Mouse (Mus musculus) CH12.LX (cell line): Measurements from ENCODE around the gene Rab43.
"Not testable (repeated sequence)": the region's sequence is repeated elsewhere in the genome, so short reads cannot be mapped to it uniquely, and the experiment has no call there.

Experiments
- CHD2 ChIP-seq: IDR thresholded peaks from 2 replicates; pipeline ENCODE4 v1.6.1; 2011; ENCODE audit warnings: low read length, improper control_type of control experiment
- CTCF ChIP-seq, 2 experiments: IDR thresholded peaks in 1 of 2; conservative IDR thresholded peaks in 1 of 2; 2 replicates each; pipeline ENCODE4 v1.5.1; 2011 to 2012; ENCODE audit warnings: low read depth in 2 of 2, low read length in 2 of 2, improper control_type of control experiment in 1 of 2, inconsistent platforms in 1 of 2, mild to moderate bottlenecking in 1 of 2, moderate library complexity in 1 of 2
- E2F4 ChIP-seq: IDR thresholded peaks from 2 replicates; pipeline ENCODE4 v1.6.1; 2011; ENCODE audit warnings: low read depth, low read length, improper control_type of control experiment; ENCODE audit not compliant: insufficient replicate concordance
- ELF1 ChIP-seq: IDR thresholded peaks from 2 replicates; pipeline ENCODE4 v1.6.1; 2014; ENCODE audit warnings: low read depth, mild to moderate bottlenecking, inconsistent platforms, low read length, improper control_type of control experiment
- EP300 ChIP-seq: IDR thresholded peaks from 2 replicates; pipeline ENCODE4 v1.6.1; 2011; ENCODE audit warnings: low read length, improper control_type of control experiment
- GABPA ChIP-seq: IDR thresholded peaks from 2 replicates; pipeline ENCODE4 v1.6.1; 2012; ENCODE audit warnings: low read depth, low read length, improper control_type of control experiment, inconsistent platforms; ENCODE audit not compliant: insufficient replicate concordance
- HCFC1 ChIP-seq: IDR thresholded peaks from 2 replicates; pipeline ENCODE4 v1.6.1; 2012; ENCODE audit warnings: low read depth, mild to moderate bottlenecking, inconsistent platforms, low read length, improper control_type of control experiment
- MAX ChIP-seq: IDR thresholded peaks from 2 replicates; pipeline ENCODE4 v1.6.1; 2011; ENCODE audit warnings: low read length, improper control_type of control experiment
- MXI1 ChIP-seq: IDR thresholded peaks from 2 replicates; pipeline ENCODE4 v1.6.1; 2011; ENCODE audit warnings: mild to moderate bottlenecking, low read depth, low read length, improper control_type of control experiment
- POLR2A ChIP-seq: IDR thresholded peaks from 2 replicates; pipeline ENCODE4 v1.6.1; 2011; ENCODE audit warnings: low read depth, mild to moderate bottlenecking, improper control_type of control experiment, low read length
- SIN3A ChIP-seq: IDR thresholded peaks from 2 replicates; pipeline ENCODE4 v1.6.1; 2012; ENCODE audit warnings: low read length, improper control_type of control experiment, inconsistent platforms
- ZC3H11A ChIP-seq: IDR thresholded peaks from 2 replicates; pipeline ENCODE4 v1.6.1; 2012; ENCODE audit warnings: low read depth, mild to moderate bottlenecking, inconsistent platforms, low read length, improper control_type of control experiment

DNA sequence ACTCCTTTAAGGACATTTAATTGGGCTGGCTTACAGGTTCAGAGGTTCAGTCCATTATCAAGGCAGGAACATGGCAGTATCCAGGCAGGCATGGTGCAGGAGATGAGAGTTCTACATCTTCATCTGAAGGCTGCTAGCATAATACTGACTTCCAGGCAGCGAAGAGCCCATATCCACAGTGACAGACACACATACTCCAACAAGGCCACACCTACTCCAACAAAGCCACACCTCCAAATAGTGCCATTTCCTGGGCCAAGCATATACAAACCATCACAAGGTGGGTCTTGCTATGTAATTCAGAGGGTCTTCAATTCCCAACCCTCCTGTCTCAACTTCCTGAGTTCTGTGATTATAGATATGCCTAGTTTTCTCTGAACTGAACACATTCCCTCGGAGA lies 47.7 kb downstream of the Rab43 start:
- not testable (repeated sequence) for TF ChIP-seq POLR2A; MXI1; EP300; CTCF (conservative IDR thresholded peaks at IDR 0.05 in 1 of 2, IDR thresholded peaks at IDR 0.05 in 1 of 2; ENCODE audit: low read depth in 2 of 2, low read length in 2 of 2); ZC3H11A; HCFC1; GABPA; MAX; ELF1; SIN3A; CHD2; E2F4
